Mouse (Mus musculus): Measurements from ENCODE around the gene Nfe2l2.

Nfe2l2 gene

DNA sequence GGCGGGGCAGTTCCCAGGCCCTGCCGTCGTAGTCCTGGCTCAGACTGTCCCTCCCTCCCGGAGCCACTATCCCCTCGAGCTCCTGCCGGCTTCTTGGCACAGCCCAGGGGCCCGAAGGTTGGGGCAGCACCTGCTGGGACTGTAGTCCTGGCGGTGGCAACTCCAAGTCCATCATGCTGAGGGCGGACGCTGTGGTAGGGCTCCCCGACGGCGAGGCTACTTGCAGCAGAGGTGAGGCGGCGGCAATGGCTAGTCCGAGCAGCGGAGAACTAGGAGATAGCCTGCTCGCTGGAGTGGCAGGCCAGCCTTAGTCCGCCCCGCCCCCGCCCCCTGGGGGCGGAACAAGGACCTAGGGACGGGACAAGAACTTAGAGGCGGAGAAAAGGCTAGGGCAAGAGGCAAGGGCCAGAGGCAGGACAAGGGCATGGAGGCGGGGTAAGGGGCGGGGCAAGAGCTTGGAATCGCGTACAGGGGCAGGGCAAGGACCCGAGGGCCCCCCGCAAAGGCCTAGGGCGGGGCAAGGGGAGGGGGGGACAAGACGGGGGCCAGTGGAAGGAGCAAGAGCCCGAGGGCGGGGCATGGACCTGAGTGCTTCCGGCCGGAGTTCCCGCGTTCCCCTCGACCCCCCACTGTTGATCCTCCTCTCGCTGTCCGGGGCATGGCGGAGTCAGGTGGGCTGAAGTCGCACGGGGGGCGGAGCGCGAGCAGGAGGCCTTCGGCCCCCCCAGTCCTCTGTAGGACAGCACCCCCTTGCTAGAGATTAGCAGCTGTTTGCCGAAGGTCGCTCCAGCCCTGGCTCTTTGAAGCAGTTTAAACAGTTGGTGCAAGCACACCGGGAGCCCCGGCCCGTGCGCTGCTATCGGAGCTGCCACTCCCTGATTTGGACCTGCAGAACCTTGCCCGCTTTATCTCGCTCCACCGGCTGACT lies at the start of gene Nfe2l2:
Gene Nfe2l2, minus strand, starts transcription at position 408 of the 928 bp plus-strand sequence.
- DNase-seq: peak; percentile 97

DNA sequence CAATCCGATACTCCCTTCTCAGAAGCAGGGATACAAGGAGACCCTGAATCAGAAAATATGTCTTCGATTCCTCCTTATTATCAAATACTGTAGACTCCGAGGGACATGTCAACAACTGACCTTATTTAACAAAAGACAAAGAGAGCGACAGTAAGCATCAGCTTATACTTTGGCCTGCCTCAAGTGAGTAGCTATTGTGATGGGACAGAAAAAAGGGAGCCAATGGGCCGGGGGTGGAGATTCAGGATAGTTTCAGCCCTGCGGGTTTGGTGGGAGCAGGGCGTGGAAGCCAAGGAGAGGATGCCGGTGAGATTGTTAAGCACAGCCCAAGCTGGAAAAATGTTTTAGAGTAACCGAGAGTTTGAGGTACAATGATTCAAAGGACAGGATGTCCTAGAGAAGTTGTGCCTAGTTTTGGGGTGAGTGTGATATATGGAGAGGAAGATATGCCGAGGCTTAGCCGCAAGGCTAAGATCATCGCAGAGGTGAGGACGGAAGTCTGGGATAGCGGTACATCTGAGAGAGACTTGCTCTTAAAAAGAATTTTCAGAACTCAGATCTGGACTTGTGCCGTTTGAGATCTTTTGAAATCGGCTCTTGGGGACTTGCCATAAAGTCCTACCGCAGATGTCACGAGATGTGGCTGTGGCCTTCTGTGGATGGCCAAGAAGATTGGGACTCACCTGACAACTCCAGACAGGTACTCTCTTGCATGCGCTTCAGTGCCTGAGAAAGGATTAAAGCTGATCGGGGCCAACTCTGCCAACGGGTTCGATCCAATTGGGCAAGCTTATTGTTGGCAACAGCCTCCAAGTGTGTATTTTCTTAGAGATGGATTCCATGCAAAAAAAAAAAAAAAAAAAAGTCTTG lies 48.1 kb upstream of the Nfe2l2 start:
- no peak for DNase-seq

DNA sequence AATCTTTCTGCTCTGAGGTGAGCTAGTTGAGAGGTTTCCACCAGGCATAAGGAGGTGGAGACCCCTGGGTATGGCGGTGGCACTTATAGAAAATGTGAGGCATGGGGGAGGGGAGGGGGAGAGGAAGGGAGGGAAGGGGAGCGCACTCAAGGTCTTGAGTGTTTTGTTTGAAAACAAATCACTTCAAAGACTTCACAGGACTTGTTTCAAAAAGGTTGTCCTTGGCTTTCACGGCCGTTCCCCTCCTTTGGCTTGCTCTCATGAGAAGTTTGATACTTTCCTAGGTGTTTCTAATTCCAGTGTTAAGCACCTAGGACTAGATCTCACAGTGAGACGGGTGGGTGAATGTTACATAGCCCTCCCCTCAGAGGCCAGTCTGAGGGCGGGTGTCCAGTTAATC lies 47.5 kb upstream of the Nfe2l2 start:
- no peak for DNase-seq

DNA sequence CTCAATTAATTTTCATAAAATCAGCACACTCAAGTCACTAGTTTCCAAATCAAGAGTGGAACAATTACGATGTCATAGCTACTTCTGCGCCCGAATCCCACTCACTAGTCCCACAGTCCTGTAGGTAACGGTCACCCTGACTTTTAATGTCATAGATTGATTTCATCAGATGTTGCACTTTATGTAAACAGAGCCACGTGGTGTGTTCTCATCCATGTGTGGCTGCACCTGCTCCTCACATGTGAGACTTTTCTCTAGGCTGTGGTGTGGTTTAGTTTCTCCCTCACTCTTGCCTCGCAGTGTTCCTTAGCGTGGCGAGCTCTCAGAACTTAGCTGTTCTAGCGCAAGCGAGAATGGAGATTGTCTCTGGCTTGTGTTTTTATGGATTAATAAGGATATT lies 46.4 kb upstream of the Nfe2l2 start:
- DNase-seq: no peak

DNA sequence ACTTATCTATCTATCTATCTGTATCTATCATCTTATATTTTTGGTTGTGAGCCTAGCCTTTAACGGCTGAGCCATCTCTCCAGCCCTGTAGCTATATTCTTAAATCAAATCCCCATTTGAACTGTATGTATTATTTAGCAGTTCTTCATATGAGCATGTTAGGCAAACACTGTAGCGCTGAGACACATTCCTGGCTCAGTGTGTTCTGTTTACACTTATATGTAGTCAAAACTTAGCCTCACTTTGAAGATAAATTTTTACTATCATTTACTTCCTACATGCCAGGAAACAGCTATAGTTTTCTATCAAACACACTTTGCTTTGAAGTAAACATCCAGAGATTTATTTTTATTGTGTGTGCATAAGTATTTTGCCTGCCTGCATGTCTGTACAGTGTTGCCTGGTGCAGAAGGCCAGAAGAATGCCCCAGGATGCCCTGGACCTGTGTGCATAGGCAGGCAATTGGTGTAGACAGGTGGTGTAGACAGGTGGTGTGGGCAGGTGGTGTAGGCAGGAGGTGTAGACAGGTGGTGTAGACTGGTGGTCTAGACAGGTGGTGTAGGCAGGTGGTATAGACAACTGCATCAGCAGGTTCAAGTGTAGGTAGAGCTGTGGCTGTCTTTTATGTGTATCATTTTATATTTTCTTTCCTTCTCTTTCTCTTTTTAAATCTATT lies 45.7 kb upstream of the Nfe2l2 start:
- no peak for DNase-seq

DNA sequence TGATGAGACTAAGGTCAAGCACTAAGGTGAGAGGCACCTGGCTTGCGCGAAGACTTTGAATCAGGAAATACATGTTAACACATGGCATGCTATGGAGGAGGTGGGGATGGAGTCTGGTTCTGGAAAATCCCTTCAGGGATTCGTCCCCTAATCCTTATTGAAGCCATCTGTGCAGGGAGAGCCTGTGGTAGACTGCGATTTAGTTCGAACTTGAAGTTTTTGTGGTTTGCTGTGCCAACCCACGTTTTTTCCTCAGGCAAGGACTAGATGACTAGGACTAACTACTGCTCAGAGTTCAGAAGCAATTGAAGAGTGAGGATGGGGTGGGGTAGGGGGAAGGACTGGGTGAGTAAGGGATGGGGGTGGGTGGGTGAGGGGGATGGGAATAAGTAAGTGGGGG lies 44.4 kb upstream of the Nfe2l2 start:
- no peak for DNase-seq

DNA sequence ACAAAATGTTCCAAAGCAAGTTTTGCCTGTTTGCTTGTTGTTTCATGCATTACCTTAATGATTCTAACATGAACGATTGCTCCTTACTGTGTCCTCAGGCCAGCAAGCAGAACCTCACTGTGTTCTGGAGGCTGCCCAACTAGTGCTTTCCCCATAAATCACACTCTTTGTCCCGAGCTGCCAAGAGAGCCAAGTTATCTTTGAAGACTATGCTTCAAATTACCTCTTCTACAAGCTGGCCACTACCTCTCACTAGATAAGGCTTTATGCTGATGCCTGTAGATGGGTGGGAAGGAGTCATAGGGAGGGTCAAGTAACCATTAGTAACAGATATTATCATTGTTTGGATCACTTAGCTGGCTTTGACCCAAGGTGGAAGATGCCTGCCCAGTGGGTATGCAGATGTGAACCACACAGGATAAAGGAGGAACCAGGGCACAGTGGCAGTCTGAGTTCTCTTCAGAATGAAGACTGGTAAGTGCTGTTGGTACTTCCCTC lies 32.6 kb upstream of the Nfe2l2 start:
- DNase-seq: no peak

DNA sequence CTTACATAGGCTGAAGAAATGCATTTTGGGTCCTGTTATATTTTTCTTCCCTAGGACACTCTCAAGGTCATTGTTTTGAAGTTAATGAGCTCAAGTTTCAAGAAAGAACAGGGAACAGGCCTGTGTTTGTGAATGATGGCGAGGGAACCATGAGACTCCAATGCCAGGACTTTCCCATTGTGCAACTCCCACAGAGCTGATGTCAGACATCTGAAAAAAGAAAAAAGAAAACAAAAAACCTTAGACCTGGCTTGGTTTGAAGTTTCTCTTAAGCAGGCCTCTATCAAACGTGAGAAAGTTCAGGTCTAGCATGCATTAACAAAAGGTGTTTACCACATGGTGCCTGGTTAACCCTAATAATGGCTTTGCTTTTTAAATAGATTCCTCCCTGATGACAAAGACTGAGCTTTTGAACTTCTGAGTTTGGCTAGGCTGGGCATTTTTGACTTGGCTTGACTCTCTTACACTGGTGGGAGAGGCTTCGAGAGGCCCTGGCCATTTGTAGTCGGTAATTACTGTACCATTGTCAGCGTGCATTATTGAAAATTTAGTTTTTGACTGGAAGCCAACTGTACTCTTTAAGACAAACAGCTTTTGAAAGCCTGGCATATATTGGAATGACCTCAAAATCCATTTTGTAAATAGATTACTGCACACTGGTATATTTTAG lies 29.9 kb upstream of the Nfe2l2 start:
- DNase-seq: no peak

DNA sequence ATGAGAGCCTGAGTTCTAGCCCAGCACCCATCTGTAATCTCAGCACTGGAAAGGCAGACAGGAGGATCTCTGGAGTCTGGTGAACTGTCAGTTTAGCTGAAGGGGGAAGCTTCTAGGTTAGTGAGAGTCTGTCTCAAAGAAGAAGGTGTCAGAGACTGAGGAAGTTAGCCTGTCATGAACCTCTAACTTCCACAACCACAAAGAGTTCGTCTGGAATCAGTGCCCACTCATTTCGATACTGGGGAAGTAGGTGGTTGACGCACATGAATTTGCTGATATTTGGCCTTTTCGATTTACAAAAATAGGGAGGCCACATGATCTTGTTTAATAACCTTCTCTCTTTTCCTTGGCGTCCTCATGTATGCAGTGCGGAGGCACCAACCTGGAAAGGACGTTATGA lies 28.7 kb upstream of the Nfe2l2 start:
- DNase-seq: no peak

DNA sequence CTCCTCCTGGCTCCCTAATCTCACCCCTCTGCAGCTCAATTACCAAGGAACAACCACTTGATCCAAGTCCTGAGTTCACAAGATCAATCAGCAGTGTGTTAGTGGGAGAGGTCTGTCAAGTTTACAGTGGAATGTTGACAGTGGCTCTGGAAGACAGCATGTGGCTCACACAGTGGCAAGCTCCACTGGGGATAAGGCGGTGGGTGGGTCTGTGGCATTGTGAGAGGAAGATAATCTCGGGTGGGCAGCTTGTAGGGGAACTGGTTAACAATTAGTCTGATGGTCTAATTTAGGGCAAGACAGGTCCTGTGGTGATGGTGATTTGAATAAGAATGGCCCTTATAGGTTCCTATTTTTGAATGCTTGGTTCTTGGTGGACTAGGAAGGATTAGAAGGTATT lies 27.5 kb upstream of the Nfe2l2 start:
- DNase-seq: no peak

DNA sequence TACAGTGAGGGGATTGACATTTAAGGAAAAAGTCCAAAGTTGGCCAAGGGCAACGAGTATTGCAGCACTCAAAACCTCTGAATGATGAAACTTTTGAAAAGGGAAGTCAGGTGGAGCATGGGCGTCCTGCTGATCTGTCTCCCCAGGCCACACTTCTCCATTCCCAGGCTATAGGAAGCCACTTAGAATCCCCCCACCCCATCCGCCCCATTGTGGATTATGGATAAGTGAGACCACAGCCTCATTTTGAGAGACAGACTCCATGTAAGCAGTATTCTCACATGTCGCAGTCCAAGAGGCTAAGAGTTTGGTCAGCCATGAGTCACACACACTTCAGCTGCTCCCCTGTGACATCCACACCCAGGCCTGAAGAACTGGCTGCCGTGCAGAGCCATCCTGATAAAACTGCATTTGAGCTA lies 26.8 kb upstream of the Nfe2l2 start:
- DNase-seq: no peak

DNA sequence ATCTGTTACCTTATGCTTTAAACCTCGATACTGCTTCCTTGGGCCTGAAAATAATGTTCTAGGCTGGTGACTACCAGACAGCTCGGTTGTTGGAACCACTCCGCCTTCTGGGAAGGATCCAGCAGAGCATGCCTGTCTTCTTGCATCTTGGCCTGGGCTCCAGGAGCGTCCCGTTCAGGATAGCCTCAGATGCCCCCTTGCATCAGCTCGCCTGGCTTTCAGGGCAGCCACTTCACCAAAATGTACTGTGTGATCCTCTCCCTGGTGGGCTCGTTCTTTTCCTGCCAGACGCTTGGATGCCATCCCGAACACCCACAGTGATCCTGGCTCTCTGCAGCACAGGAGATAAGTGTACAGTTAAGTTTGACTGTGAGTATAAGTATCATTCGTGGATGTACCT lies 25.6 kb upstream of the Nfe2l2 start:
- DNase-seq: no peak

DNA sequence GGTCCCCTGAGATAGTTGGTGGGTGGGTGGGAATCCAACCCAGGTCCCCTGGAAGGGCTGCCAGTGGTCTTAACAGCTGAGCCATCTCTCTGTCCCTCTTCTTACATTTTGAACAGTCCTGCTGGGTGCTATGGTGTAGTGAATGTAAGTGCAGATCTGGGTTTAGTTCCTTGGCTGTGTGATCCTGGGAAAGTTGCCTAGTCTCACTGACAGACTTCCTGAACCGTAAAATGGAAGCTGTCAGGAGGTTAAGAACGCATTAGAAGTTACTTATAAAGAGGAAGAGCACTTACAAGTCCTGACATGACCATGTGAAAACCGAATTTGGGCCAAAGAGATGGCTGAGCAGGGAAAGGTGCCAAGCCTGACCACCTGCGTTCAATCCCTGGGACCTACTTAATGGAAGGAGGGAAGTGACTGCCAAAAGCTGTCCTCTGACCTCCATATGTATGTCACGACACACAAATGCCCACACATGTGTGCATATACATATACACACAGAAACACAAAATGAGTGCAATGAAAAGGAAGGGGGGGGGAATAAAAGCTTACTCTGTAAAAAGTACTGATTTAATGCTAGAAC lies 20.5 kb upstream of the Nfe2l2 start:
- no peak for DNase-seq

DNA sequence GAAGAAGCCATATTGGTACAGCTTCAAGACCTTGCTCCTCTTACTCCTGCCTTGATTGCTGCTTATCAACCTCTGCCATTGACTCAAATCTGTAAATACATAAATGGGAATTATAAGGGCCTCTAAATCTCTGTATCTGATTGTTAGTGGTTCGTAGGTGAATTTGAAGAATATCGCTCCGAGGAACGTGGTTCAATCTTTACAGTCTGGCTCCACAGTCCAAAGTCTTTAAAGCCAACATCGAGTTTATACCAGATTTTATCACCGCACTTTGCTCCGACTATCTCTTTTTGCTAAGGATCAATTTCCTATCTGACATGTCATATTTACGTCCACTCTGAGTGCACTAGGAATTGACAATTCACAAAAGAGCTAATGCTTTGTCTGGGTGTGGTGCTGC lies 19.0 kb upstream of the Nfe2l2 start:
- DNase-seq: no peak

DNA sequence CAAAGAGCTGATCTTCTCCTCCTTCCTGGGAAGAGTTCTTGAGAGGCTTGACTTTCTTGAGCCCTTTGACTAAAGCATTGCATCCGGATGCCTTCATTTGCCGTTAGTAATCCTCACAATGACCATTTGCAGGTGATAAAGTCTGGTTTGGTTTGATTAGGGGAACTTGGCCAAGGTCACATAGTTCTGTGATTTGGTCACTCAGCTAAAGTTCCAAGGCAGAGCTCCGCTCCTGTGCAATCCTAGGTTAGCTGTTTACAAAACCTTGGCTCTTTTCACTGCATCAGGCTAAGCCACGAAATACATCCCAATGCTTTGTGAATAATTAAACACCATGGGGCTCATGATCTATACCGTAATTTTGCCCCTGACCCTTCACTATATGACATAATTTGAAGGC lies 18.5 kb upstream of the Nfe2l2 start:
- no peak for DNase-seq

DNA sequence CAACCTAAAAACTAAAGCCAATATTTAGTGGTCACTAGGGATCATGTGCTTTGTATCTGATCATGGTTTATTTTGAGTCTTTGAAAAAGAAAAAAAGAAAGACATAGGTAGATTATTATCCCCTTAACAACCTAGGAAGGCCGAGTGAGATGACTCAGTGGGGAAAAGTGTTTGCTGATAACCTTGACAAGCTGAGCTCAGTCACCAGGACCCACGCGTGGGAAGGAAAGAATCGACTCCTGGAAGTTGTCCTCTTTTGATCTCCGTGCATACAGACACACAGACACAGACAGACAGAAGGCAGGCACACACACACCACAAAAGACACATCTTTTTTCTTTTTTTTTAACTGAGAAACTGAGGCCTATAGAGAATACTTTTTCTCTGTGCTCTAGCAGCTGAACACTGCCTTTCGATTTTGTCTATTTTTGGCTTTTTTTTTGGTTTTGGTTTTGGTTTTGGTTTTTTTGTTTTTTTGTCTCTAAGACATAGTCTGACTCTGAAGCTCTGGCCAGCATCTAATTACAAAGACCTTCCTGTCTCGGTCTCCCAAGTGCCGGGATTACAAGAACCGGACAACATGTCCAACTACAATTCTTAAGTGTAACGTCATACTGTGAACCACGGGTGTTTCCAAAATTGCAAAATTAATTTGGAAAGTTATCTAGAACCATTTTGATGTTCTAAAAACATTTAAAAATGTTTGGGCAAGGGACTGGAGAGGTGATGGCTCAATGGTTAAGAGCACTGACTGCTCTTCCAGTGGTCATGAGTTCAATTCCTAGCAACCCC lies 16.0 kb upstream of the Nfe2l2 start:
- no peak for DNase-seq

DNA sequence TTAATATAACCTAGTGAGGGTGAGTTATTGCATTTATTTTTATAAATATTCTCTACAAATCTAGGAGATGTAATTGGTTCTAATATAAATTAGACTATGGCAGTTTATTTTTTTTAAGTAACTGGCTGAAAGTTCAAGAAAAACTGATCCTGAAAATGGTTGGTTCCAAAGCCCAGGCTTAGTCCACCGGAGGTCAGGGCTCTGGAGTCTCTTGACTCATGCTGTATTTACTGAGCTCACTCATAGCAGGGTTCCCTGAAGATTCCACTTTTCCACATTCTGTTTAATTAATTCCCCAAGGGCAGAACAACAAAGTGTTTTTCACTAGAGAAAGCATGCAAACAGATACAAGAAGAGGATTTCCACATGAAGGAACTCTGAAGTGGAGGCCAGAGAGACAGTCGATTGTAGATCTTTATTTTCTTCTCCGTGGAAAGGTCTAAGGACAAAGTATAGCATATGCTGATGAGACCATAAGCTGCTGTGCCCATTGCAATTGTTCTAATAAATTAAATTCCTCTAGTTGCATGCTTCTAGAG lies 15.0 kb upstream of the Nfe2l2 start:
- DNase-seq: no peak

DNA sequence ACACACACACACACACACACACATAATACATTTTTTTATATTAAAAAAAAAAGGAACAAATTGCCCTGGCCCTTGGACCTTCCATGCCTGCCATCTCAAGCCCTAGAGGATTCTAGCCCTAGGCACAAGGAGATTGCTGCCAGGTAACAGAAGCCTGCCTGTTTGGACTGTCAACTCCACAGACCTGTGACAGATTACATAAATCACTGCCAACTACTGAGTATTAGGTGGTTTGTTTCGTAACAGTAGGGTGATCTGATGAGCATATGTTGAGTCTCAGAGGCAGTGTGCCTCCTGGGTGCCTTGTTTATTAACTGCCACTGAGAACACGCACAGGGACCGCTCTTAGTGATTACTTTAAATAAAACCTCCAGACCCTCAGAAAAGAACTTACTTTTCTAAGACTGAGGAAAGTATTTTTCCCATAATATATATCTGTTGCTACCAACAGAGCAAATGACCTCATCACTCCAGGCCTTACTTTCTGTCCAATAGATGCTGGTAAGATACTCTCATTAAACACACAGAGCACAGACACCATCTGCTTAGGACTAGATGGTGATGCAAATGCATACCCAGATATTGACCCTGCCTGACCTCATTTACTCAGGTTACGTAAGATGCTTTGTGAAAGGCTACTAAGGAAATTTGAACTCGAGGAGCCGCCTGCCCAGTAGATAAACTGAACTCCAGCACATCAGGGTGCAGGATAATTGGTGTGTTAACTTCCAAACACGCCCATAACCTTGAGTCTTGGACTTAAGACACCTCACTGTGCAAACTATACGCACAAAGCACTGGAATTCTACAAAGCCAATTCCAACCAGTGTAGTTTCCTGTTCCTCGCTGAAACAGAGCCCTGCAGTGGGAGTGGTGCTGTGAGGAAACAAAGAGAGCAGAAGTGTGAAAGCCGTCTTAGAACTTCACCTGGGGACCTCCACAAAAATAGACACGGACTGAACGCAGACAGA lies 11.9 kb upstream of the Nfe2l2 start:
- peak; percentile 54 for DNase-seq

DNA sequence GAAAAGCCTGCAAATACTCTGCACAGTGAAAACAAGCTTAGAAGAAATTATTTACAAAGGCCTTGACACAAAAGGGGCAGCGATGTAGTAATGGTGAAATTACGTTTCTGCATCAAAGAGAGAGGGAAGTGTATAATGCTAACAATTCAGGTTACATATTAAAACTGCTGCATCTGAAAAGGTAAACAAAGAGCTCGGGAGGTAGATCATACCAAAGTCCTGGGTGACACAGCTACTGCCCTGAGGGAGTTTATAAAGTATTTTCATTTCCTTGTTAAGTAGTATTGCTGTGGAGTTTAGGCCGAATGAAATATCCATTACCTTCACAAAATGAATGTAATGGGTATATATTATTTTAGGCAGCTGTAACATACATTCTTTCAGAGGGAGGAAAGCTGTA lies 10.3 kb upstream of the Nfe2l2 start:
- DNase-seq: no peak

DNA sequence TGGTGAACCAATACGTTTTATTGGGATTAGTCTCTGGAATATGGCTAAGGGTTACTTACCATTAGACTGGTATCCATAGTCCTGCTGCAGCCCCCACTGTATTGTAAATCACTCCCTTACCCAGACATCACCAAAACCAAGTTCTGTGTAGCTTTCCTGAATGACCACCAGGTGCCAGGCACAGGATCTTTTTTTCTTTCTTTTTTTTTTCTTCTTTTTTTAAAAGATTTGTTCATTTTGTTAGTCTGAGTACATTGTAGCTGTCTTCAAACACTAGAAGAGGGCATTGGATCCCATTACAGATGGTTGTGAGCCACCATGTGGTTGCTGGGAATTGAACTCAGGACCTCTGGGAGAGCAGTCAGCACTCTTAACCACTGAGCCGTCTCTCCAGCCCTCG lies 8.6 kb upstream of the Nfe2l2 start:
- DNase-seq: no peak
